Mouse (Mus musculus): Measurements from ENCODE around the gene Gm10100.
"Not testable (repeated sequence)": the region's sequence is repeated elsewhere in the genome, so short reads cannot be mapped to it uniquely, and the experiment has no call there.

The Gm10100 gene

DNA sequence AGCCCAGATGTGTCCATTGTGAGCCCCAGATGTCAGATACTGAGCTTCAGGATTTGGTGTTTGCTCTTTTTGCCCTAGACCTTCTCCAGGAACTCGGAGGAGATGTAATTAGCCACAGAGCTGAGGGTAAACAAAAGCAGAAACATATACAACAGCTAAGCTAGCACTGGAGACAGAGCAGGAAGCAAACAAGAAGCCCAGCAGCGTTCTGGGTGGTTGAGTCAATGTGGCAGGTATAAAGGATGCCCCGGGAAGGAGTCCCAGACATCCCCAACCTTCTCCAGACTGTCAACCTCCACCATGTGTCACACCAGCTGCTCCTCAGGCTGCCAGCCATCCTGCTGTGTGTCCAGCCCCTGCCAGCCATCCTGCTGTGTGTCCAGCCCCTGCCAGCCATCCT lies at the start of gene Gm10100:
TSS of gene Gm10100 (plus strand) at position 301 of the 400 bp plus-strand sequence.
- DNase-seq = peak; percentile 10 to 28

DNA sequence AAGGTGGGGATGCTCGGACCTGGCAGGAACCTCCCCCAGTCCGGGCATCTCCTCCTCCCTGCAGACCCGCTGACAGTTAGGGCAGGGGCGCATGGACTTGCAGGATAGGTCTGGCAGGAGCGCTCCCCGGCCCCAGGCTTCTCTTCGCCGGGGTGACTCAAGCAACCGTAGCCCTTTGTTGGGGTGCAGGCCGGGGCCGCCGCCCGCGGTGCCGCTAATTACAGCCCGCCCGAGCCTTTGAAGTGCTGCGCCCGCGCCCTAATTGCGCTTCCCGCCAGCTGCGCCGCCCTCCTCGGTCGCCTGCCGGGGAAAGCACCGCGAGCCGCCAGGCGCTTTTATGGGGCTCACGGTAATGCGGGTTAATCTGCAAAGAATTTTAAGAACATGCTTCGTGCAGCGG lies 48.7 kb upstream of the Gm10100 start:
- no peak for DNase-seq

DNA sequence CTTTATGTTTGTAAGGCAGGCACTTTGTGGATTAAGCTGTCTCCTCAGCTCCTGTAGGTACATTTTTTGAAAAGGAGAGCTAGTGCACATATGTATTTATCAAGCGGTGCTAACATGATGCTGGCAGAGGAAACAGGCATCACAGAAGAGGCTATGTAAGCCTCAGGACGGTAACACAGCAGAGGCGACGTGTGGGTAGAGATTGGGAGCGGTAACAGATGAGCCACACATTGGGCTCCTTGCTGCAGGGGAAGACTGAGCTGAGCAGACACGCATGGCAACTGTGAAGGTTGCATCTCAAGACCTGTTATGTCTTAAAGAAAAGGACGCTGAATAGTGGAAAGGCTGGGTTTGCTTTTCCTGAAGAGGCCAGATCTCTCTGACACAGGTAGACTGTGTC lies 43.3 kb upstream of the Gm10100 start:
- no peak for DNase-seq

DNA sequence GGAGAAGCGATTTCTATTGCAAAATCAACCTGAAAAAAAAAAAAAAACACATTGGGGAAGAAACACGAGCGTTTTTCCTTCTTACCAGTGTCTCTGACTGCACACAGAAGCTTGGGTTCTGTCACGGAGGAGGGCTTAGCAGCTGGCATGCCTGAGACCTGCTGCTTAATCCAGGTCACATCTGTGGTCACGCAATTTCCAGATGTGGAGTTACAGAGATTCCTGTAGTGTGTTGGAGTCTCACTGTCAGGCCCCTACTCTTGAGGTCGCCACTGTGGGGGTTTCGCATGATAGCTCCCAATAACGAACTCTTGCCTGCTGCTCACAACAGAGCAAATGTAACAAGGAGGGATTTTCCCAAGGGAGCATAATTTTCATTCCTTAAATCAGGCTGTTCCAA lies 42.1 kb upstream of the Gm10100 start:
- DNase-seq = no peak

DNA sequence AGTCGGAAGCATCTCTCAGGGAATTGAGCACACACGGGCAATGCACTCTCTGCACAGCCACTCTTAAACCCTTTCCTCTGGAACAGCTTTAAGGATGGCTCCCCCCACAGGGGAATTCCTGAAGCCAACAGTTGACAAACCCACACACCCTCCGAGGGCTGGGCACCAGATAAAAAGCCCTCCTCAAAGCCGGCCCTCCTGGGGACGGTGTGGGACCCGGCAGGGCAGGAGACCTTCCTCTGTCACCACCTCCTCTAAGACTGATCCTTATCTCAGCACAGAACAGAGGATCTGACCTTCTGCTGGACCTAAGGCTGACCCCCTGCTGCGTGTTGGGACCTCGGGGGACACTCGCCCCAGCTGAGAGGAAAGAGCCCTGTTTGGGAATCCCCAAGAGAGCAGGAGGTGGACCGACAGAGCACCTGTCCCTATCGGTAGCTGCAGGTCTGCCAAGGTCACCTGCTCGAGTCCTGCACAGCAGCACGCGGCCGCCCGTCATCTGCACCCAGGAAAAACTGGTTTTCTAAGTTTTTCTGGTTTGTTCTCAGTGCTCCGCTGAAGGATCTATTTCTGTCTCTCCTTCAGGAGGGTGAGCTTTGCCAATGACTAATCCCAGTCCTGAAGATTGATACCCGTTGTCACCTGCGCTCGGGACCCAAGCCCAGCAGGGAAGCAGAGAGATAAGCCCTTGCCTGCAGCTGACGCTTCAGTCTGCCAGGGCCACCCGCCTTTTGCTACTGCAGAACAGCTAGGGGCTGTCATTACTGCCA lies 40.2 kb upstream of the Gm10100 start, which contains the start of gene Tspear:
TSS of gene Tspear (plus strand) at position 675 of the 770 bp plus-strand sequence.
- DNase-seq = no peak

DNA sequence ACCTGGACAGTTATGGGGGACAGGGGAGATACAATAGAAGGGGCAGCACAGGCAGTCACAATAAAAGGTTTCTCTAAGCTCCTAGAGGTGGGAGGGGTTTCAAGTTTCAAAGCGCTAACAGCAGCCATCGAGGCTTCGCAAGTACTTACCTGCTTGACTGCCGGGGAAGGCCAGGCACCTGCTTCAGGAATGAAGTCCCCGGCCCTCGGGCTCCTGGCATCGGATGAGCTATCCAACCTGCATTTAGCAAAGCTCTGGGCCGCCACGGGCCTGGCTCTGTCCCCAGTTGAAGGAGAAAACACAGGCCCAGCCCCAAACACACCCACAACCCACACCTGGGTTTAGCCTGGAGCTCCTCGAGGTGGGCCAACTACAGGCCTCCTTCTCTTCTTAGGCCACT lies 39.3 kb upstream of the Gm10100 start:
- no peak for DNase-seq

DNA sequence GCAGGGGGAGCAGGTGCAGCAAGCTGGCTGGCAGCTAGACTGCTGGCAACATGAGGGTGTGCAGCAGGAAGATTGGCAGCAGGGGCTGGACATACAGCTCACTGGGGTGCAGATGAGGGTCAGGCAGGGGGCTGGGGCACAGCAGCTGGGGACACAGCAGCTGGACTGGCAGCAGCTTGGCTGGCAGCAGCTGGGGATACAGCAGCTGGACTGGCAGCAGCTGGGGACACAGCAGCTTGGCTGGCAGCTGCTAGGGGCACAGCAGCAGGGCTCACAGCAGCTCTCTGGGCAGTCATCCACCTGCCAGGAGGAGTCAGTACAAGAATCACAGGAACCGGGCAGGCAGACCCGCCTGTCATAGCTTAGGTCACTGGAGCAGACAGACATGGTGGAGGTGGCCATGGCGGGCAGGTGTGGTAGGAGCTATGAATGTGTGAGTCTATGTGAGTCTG lies 35.9 kb upstream of the Gm10100 start, which contains the start of gene Gm19402:
TSS of gene Gm19402 (minus strand) at position 402 of the 452 bp plus-strand sequence.
- not testable (repeated sequence) for DNase-seq

DNA sequence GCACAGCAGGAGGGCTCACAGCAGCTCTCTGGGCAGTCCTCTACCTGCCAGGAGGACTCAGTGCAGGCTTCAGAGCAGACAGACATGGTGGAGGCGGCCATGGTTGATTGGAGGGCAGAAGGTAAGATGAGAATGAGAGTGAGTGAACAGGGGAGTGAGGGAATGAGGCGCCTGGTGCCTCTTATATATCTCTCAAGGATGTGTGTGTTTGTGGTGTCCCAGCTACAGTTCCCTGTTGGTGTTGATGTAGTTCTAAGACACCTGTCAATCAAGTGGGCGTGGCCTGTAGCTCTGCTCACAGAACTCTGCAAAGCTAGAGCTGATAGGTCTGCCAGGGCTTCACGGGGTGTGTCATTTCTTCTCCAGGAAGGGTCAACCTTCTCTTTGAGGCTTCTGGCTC lies 29.2 kb upstream of the Gm10100 start, which contains the start of gene Gm9508:
TSS of gene Gm9508 (minus strand) at position 101 of the 400 bp plus-strand sequence.
- no peak for DNase-seq

DNA sequence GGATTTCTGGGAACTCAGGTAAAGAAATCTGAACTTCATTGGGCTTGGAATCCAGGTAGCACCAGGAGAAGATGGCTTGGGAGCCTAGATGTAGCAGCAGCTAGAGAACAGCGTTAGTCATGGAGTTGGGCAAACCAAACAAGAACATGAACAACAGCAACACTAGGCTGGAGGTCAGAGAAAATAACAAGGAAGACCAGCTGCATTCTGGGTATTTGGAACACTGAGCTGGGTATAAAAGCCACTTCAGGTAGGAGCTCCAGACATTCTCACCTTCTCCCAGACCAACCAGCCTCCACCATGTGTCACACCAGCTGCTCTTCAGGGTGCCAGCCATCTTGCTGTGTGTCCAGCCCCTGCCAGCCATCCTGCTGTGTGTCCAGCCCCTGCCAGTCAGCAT lies 20.0 kb upstream of the Gm10100 start, which contains the start of gene Gm10272:
TSS of gene Gm10272 (plus strand) at position 301 of the 400 bp plus-strand sequence.
- no peak for DNase-seq

DNA sequence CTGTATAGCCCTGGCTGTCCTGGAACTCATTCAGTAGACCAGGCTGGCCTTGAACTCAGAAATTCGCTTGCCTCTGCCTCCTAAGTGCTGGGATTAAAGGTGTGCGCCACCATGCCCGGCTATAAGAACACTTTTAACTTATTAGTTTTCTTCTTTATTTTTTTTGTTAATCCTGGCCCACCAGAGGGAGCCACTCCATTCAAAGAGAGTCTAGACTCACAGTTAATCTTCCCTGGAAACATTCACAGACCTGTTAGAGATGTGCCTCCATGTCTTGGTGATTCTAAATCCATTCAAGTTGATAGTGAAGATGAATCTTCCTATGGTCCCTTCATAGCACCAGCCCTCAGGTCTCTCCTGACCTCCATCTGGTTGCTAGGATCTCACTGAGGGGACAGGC lies 16.5 kb upstream of the Gm10100 start:
- DNase-seq = no peak

DNA sequence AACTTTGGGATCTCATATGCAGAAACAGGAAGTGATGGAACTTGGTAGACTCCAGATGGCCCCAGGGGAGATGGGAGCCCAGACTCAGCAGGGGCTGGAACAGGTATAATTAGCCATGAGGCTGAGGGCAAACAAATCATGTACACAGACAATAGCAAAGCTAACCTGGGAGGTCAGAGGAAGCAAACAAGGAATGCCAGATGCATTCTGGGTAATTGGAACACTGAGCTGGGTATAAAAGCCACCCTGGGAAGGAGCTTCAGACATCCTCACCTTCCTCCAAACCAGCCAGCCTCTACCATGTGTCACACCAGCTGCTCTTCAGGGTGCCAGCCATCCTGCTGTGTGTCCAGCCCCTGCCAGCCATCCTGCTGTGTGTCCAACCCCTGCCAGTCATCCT lies 15.1 kb upstream of the Gm10100 start, which contains the start of gene Gm10024:
TSS of gene Gm10024 (plus strand) at position 301 of the 400 bp plus-strand sequence.
- not testable (repeated sequence) for DNase-seq

DNA sequence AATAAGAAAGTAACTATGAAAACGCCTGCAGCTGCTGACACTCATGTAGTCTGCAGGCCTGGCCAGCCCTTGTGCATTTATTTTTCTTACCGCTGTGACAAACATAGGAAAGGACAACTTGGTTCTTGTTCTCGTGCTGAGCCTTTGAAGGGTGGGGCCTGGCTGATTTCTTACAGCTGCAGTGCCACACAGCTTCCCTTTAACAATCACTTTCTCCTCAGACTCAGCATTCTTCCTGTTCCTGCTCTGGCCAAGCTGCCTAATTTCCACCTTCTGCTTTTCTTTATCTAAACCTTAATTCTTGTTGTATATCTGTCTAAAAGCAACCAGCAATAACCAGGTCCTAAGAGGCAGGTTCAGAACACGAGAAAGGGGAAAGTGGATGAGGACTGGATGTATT lies 12.6 kb upstream of the Gm10100 start:
- no peak for DNase-seq

DNA sequence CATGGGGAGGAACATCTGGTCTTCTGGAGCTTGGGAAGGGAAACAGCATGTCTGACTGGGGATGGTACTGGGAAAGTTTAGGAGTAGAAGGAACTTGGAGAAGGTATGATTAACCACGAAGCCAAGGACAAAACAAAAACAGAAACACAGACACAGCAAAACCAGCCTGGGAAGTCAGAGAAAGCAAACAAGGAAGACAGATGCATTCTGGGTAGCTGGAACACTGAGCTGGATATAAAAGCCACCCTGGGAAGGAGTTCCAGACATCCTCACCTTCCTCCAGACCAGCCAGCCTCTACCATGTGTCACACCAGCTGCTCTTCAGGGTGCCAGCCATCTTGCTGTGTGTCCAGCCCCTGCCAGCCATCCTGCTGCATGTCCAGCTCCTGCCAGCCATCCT lies 10.8 kb upstream of the Gm10100 start, which contains the start of gene Gm10142:
TSS of gene Gm10142 (plus strand) at position 301 of the 400 bp plus-strand sequence.
- DNase-seq = no peak

DNA sequence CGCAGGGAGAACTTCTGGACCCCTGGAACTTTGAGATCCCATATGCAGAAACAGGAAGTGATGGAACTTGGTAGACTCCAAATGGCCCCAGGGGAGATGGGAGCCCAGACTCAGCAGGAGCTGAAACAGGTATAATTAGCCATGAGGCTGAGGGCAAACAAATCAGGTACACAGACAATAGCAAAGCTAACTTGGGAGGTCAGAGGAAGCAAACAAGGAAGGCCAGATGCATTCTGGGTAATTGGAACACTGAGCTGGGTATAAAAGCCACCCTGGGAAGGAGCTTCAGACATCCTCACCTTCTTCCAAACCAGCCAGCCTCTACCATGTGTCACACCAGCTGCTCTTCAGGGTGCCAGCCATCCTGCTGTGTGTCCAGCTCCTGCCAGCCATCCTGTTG lies 6.0 kb upstream of the Gm10100 start, which contains the start of gene Krtap12-1:
TSS of gene Krtap12-1 (plus strand) at position 301 of the 400 bp plus-strand sequence.
- not testable (repeated sequence) for DNase-seq

DNA sequence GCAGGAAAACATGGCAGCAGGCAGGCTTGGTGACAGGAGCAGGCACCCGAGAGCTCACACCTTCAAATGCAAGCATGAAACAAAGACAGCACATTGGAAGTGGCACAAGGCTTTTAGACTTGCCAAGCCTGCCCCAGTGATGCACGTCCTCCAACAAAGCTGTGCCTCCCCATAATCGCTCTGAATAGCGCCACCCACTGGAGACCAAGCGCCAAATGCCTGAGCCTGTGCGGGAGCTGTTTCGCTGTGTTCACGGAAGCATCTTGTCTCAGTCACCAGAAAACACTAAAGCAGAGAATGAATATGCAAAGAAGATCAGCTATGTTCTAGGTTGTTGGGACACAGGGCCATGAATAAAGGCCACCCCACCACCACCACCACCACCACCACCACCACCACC lies 1.4 kb upstream of the Gm10100 start:
- DNase-seq = no peak

DNA sequence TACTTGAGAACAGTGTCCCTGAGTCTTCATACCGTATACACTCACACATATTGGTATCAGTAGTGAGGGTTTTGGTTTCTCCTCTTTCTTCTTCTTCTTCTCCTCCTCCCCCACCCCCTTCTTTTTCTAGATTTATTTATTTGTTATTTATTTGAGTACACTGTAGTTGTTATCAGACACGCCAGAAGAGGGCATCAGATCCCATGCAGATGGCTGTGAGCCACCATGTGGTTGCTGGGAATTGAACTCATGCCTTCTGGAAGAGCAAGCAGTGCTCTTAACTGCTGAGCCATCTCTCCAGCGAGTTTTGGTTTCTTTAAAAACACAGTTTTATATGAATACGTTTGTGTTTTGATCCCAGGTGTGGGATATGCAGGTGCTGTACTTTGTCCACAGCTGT lies 2.0 kb downstream of the Gm10100 start:
- peak in 1 of 2 experiments; percentile 21 for DNase-seq

DNA sequence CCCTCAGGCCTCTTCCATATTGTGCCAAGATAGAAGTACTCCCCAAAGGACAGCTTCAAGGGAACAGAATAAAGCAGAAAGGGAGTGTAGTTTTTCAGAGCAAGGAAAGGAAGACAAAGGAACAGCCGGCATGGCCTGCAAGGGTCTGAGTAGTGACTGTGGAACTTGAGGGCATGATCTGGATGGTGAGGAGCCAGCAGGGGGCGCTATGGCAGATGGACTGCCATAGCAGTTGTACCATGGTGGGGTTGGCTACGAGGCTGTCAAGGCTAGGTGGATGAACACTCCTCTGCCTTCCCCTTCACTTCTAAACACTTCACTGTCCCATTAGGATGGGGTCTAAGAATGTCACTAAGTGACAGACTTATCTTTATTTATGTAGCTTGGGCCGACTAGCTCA lies 3.0 kb downstream of the Gm10100 start:
- DNase-seq = peak in 1 of 2 experiments; percentile 12

DNA sequence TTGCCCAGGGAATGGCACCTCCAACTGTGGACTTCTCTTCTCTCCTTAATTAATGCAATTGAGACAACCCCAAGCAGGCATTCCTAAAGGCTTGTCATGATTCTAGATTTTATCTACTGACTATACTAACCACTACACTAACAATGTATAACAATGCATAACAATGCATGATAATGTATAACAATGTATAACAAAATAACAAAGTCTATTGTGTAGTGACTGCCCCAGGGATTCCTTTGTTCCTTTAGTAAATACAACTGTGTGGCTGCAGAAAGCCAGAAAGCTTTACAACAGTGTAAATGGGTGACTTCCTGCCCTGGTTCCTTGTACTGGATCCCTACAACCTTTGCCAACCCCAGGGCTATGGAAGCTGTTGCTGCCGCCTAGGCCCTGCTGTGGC lies 9.6 kb downstream of the Gm10100 start:
- DNase-seq = no peak

DNA sequence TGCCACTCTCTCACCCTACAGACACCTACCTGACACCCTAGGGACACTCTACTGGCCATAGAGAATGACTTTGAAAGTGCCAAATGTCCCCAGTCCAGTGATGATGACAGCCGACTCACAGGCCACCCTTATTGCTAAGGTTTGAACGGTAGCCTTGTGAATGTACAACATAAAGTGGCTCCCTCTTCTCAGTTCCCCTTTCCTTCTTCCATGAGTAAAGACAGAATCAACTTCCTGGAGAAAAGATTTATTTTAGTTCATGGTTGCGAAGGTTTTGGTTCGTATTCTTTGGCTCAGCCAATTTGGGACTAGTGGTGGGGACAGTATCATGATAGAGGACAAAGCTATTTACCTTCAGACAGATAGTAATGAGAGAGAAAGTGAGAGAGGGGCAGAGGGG lies 12.6 kb downstream of the Gm10100 start:
- DNase-seq = no peak

DNA sequence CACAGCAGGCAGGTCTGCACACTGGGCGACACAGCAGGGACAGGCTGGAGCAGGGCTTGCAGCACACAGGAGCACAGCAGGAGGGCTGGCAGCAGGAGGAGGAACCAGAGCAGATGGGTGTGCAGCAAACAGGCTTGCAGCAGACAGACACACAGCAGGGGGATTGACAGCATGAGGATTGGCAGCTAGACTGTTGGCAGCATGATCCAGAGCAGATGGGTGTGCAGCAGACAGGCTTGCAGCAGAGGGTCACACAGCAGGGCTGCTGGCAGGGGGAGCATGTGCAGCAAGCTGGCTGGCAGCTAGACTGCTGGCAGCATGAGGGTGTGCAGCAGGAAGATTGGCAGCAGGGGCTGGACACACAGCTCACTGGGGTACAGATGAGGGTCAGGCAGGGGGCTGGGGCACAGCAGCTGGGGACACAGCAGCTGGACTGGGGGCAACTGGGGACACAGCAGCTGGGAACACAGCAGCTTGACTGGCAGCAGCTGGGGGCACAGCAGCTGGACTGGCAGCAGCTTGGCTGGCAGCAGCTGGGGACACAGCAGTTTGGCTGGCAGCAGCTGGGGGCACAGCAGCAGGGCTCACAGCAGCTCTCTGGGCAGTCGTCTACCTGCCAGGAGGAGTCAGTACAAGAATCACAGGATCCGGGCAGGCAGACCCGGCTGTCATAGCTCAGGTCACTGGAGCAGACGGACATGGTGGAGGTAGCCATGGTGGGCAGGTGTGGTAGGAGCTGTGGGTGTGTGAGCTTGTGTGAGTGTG lies 15.8 kb downstream of the Gm10100 start, which contains the start of gene Gm18596:
TSS of gene Gm18596 (minus strand) at position 715 of the 765 bp plus-strand sequence.
- DNase-seq = peak; percentile 47 to 66

DNA sequence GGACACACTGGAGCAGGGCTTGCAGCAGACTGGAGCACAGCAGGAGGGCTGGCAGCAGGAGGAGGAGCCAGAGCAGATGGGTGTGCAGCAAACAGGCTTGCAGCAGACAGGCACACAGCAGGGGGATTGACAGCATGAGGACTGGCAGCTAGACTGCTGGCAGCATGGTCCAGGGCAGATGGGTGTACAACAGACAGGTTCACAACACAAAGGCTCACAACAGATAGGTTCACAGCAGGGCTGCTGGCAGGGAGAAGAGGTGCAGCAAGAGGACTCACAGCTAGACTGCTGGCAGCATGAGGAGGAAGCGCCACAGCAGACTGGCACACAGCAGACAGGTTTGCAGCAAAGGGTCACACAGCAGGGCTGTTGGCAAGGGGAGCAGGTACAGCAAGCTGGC lies 24.4 kb downstream of the Gm10100 start:
- DNase-seq = peak; percentile 41 to 52

DNA sequence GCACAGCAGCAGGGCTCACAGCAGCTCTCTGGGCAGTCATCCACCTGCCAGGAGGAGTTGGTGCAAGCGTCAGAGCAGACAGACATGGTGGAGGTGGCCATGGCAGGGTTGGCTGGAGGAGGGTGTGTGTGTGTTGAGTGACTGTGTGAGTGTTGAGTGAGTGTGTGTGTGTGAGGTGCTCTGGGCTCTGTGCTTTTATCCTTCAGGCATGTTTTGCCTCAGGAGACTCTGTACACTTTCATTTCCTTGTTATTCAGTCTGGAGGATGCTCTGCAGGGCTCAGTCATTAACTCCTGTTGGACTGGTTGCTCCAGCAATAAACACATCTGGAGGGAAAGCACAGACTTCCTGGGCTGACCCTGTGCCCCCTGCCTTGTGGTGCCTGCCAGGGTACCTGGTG lies 25.0 kb downstream of the Gm10100 start, which contains the start of gene Gm9736:
TSS of gene Gm9736 (minus strand) at position 101 of the 400 bp plus-strand sequence.
- DNase-seq = not testable (repeated sequence)

DNA sequence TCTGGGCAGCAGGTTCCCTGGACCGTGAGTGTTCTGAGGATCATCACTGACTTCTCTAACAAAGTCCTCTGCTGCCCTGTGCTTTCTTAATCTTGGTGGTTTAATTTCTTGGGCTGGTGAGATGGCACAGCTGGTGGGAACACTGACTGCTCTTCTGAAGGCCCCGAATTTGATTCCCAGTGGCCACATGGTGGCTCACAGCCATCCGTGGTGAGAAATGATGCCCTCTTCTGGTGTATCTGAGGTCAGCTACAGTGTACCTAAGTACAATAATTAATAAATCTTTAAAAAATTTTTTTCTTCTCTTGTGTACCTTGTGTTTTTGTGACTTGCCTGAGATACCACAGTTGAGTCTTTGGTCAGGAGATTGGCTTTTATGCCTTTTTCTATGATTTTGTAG lies 26.0 kb downstream of the Gm10100 start:
- DNase-seq = not testable (repeated sequence)

Data from cerebellum, postnatal 14 days (tissue).